Mouse (Mus musculus) limb, embryonic 10.5 days (tissue): ENCODE results near the gene Rpl36a. TPM values are rescaled to one million over a fixed set of nuclear protein-coding genes. Genes with fewer than 3 reads are reported as not detected.
"Not testable (repeated sequence)": the region's sequence is repeated elsewhere in the genome, so short reads cannot be mapped to it uniquely, and the experiment has no call there.

Experiments
- DNase-seq: peaks from one replicate; pipeline ENCODE4 v3.0.0-alpha.2; 2017; ENCODE audit warnings: low spot score
- H3K27ac ChIP-seq: fragments of 300-500 bp; sonication (generic); 2 replicates; pipeline ENCODE4 v1.5.1; 2016; ENCODE audit warnings: mild to moderate bottlenecking
- H3K27me3 ChIP-seq: fragments of 300-500 bp; sonication (generic); 2 replicates; pipeline ENCODE4 v1.6.1; 2016; ENCODE audit warnings: low read depth, mild to moderate bottlenecking; ENCODE audit not compliant: poor library complexity, severe bottlenecking
- H3K36me3 ChIP-seq: fragments of 300-500 bp; sonication (generic); 2 replicates; pipeline ENCODE4 v1.6.1; 2016; ENCODE audit warnings: mild to moderate bottlenecking, moderate library complexity
- H3K4me1 ChIP-seq: fragments of 300-500 bp; sonication (generic); 2 replicates; pipeline ENCODE4 v1.6.1; 2016
- H3K4me3 ChIP-seq: fragments of 300-500 bp; sonication (generic); 2 replicates; pipeline ENCODE4 v1.5.1; 2016; ENCODE audit warnings: mild to moderate bottlenecking, moderate library complexity
- H3K9me3 ChIP-seq: fragments of 300-500 bp; sonication (generic); replicated peaks from 2 replicates; pipeline ENCODE4 v1.6.1; 2016; ENCODE audit warnings: mild to moderate bottlenecking
- WGBS: fragments of 180-500 bp; shearing (Covaris S2); methylation state at CpG from one replicate; pipeline ENCODE4 v1.1.7; 2016; 5-methylcytosine and 5-hydroxymethylcytosine counted together
- polyA plus RNA-seq: library from polyadenylated mRNA; unstranded; fragments of >200 nt; fragmentation: Nextera tagmentation; extraction: Ambion mirVana; gene quantifications from 2 replicates; pipeline ENCODE4 v1.2.1, GENCODE M21; 2016

The Rpl36a gene
- polyA plus RNA-seq, result 332 and 430 TPM in 2 replicates

DNA sequence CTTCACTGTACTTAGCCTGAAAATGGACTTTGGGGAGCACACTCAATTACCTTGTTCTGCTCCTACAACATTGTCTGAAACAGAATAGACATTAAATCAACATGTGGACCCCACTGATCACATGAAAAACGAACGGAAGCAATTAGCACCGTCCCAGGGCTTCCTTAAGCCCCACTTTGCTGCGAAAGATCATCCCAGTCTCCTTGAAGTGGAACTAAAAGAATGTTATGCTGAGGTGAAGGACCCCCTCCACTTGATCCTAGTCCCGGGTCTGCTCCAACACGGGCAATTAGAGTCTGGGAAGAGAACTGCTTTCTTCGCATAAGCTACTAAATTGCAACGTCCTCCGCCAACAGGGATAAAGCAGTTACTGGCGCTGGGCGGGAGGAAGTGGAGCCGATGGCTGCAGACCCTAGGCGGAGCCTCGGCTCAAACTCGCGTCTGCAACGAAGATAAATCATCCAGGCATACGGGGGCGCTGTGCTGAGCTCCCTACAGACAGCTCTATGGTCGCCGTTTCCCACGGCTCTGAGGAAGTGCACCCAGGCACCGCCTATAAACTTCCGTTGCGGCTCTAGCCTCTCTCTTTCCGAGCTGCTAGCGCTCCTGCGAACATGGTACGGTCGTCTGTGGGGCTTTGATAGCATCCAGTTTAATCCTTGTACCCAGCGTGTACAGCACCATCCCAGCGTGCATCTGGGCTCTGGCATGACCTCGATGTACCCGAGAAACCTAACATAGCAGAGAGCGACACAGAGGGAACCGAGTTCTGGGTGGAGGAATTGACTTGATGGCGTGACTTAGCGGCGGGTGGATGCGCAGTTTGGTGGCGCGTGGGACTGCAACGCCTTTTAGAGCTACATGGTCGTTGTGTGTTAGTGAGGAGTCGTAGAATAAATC lies at the start of gene Rpl36a:
Gene Rpl36a, plus strand, starts transcription at position 552 of the 900 bp plus-strand sequence.
- H3K4me1 ChIP-seq, result no peaks in the 10 kb centered on the region
- WGBS, result 15% methylated on average over 45 of the region's 45 CpGs
- peaks cover 21% of the 10 kb centered on the region for H3K36me3 ChIP-seq
- H3K27me3 ChIP-seq, result peaks cover 74% of the 10 kb centered on the region
- H3K4me3 ChIP-seq, result peak within 1 kb of the TSS; percentile 58
- H3K9me3 ChIP-seq, result no peaks in the 10 kb centered on the region
- DNase-seq, result peak; percentile 87
- peak within 1 kb of the TSS; percentile 87 for H3K27ac ChIP-seq

DNA sequence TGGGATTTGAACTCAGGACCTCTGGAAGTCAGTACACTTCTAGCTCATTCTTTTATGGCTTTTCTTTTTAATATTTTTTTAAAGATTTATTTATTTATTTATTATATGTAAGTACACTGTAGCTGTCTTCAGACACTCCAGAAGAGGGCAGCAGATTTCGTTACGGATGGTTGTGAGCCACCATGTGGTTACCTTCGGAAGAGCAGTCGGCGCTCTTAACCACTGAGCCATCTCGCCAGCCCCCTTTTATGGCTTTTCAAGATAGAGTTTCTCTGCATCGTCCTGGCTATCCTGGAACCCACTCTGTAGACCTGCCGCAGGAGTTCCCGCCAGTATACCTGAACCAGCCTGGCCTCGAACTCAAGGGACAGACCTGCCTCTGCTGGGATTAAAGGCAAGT lies 45.7 kb upstream of the Rpl36a start:
- WGBS, result 81% methylated on average over 10 of the region's 10 CpGs
- H3K27me3 ChIP-seq, result peaks cover 17% of the 10 kb centered on the region
- H3K9me3 ChIP-seq, H3K27ac ChIP-seq, H3K4me1 ChIP-seq, DNase-seq: not testable (repeated sequence)
- peaks cover 23% of the 10 kb centered on the region for H3K36me3 ChIP-seq
- peak overlapping the region; percentile 63; the same call in 1 of the 2 replicates for H3K4me3 ChIP-seq

DNA sequence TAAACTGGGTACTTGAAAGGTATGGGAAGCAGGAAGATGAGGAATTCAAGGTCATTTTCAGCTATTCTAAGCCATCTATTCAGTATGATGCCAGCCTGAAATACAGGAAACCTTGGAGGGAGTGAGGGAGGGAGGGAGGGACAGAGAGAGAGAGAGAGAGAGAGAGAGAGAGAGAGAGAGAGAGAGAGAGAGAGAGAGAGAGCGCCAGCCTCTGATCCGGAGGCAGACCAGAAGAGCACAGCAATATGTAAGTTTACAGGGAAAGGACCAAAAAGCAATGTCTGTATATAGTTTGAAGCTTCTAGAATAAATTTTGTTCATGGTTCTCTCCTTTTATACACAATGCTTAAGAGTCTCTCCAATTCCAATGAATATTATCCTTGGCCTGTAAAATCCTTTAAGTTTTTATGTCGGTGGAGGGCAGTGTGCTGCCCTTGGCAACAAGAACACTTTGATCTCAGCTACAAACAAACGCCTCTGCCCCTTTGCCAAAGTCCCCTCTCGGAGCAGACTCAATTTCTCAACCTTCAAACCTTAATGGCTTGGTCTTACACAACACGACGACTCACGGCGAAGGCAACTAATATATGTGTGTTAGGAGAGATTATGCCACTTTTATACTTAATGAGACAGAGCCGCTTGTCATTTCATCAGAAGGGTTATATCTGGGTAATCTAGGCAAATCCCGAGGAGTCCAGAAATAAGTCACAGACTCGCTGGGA lies 44.9 kb upstream of the Rpl36a start:
- peak; percentile 31 for DNase-seq
- 27% methylated on average over 12 of the region's 12 CpGs for WGBS
- H3K4me1 ChIP-seq, result no peaks in the 10 kb centered on the region
- H3K27me3 ChIP-seq, result peaks cover 23% of the 10 kb centered on the region
- peaks cover 18% of the 10 kb centered on the region for H3K36me3 ChIP-seq
- H3K27ac ChIP-seq, result peak overlapping the region; percentile 91
- H3K4me3 ChIP-seq, result peak overlapping the region; percentile 63
- no peaks in the 10 kb centered on the region for H3K9me3 ChIP-seq

DNA sequence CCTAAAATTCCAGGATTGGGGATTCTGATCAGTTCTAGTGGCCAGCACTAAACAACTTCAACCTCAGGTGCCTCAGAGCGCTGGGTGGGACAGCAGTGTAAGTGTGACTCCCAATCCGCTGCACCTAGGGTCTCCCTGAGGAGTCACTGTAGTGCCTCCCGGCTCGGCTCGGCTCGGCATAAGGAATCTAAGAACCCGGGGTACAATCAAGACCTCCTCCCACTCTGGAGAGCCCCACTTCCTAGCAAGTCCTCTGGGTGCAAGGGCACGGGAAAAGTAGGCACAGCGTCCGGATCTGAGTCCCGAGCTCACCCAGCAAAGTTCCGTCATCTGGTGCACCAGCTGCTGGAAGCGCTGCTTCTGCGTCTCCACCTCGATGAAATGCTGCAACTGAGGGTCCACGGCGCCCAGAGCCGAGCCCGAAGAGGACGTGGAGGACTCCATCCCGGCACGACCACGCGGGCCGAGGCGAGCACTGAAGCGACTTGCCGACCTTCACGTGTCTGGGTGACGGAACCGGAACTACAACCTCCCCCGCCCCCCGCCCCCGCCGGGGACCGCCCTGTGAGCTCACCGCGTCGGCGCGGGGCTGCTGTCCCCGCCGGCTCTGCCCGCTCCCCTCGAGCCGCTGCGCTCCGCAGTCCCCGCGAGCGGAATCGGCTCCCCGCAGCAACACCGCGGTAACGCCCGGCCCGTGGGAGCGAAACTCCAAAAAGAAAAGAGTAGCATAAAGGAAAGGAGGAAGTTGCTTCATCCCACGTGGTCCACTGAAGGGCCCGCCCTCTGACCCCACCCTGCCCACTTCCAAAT lies 44.1 kb upstream of the Rpl36a start, which contains the start of gene Timm8a1:
Gene Timm8a1, minus strand, starts transcription at position 721 of the 810 bp plus-strand sequence.
- no peaks in the 10 kb centered on the region for H3K9me3 ChIP-seq
- 14% methylated on average over 55 of the region's 61 CpGs for WGBS
- H3K4me3 ChIP-seq, result peak within 1 kb of the TSS; percentile 63
- peak within 1 kb of the TSS; percentile 91 for H3K27ac ChIP-seq
- no peaks in the 10 kb centered on the region for H3K4me1 ChIP-seq
- H3K36me3 ChIP-seq, result 0 out of 2 replicates have a peak, but pooled peaks cover 11% of the 10 kb centered on the region
- H3K27me3 ChIP-seq, result peaks cover 26% of the 10 kb centered on the region
- DNase-seq, result peak; percentile 76

DNA sequence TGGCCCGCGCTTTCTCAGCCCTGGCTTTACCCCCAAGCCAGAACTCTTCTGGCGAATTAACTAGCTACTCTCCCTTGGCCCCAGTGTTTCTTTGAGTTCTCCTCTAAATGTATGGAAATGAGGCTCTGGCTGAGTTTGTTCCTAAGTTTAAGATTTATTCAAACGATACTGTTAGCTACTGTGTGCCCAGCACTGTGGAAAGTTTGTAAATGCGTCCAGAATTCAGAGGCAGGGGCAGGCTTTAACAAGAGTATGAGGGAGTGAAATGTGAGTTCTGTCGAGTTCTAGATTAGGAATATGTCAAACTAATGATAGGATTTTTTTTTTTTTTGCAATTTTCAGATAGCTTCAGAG lies 43.5 kb upstream of the Rpl36a start:
- Histone ChIP-seq H3K9me3 (no peaks in the 10 kb centered on the region), H3K4me3 (peak overlapping the region; percentile 63), H3K4me1 (no peaks in the 10 kb centered on the region), H3K36me3 (0 out of 2 replicates have a peak, but pooled peaks cover 6% of the 10 kb centered on the region), H3K27me3 (peaks cover 29% of the 10 kb centered on the region), H3K27ac (peak overlapping the region; percentile 91)
- no peak for DNase-seq
- WGBS, result 14% methylated on average over 6 of the region's 6 CpGs

DNA sequence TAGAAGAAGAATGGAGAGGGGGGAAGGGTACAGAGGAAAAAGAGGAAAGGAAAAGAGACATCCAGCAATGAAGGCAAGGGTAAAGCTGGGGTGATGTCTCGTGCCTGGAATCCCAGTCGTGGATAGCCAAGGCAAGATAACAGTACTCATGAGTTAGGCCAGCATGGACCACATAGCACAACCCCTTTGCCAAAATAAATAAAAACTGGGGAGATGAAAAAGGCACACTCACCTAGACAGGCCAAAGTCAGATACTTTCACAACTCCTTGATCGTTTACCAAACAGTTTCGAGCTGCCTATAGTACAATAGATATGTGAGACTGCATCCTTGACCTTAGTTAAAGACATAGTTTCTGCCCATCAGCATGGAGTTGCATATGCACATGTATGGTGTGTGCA lies 38.1 kb upstream of the Rpl36a start:
- WGBS, result 81% methylated on average over 4 of the region's 4 CpGs
- H3K36me3 ChIP-seq, result no peaks in the 10 kb centered on the region
- H3K27ac ChIP-seq, result no peak overlapping the region
- H3K4me3 ChIP-seq, result no peak overlapping the region
- no peaks in the 10 kb centered on the region for H3K4me1 ChIP-seq
- H3K9me3 ChIP-seq, result no peaks in the 10 kb centered on the region
- DNase-seq, result no peak
- peaks cover 20% of the 10 kb centered on the region; the same call in 1 of the 2 replicates for H3K27me3 ChIP-seq

DNA sequence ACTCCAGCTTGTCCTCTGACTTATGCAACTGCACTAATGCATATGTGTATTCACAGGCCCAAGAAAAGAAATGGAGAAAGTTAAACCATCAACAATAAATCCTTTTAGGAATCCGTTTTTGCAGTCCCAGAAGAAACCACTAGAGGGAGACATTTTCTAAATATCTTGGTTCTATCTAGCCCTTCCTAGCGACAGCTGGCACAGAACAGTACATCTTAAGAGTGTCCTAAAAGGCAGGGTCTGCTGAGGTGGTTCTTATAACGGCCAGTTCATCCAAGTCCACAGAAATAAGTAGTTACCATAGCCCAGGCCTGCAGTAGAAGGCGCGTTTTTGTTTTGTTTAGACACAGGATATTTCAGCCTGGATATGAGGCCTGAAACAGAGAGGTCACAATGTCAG lies 34.6 kb upstream of the Rpl36a start:
- WGBS, result 15% methylated on average over 5 of the region's 5 CpGs
- Histone ChIP-seq H3K4me1 (no peaks in the 10 kb centered on the region), H3K27ac (no peak overlapping the region), H3K27me3 (peaks cover 10% of the 10 kb centered on the region; the same call in 1 of the 2 replicates), H3K9me3 (no peaks in the 10 kb centered on the region), H3K36me3 (no peaks in the 10 kb centered on the region), H3K4me3 (no peak overlapping the region)
- no peak for DNase-seq

DNA sequence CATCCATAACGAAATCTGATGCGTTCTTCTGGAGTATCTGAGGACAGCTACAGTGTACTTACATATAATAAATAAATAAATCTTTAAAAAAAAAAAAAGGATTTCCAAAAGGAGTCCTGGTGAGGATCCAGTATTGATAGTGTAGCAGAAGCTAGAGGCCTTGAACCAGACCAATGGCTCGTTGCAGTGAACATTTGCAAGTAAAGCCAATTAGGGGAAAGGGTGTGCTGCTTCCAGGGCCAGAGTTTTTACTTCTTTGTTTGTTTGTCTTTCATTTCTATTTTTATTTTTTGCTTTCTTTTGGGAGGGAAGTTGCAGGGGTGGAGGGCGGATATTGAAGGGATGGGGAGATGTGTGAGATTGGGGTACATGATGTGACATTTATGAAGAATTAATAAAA lies 32.1 kb upstream of the Rpl36a start:
- Histone ChIP-seq H3K4me3 (no peak overlapping the region), H3K27ac (no peak overlapping the region), H3K27me3 (0 out of 2 replicates have a peak, but pooled peaks cover 9% of the 10 kb centered on the region), H3K36me3 (no peaks in the 10 kb centered on the region), H3K9me3 (no peaks in the 10 kb centered on the region), H3K4me1 (no peaks in the 10 kb centered on the region)
- no peak for DNase-seq
- 87% methylated on average over 4 of the region's 4 CpGs for WGBS

DNA sequence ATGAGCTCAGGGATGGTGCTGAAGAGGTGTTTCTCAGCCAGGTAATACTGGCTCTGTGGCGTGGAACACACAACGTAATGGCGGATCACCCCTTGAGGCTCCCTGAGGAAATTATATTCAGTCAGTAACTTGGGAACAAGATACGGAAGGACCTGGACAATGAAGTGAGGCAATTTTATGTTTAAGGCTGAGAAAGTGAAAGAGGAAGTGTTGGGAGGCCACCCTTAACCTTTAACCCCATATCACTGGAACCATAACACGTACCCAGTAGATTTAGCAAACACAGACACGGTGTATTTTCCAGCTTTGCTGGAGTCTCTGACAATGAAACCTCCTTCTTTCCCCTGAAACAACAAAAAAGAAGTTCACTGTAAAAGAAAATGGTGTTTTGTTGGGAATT lies 31.0 kb upstream of the Rpl36a start:
- H3K9me3 ChIP-seq, result no peaks in the 10 kb centered on the region
- H3K4me3 ChIP-seq, result no peak overlapping the region
- H3K27me3 ChIP-seq, result 0 out of 2 replicates have a peak, but pooled peaks cover 12% of the 10 kb centered on the region
- 74% methylated on average over 6 of the region's 6 CpGs for WGBS
- no peak for DNase-seq
- no peaks in the 10 kb centered on the region for H3K36me3 ChIP-seq
- H3K4me1 ChIP-seq, result no peaks in the 10 kb centered on the region
- H3K27ac ChIP-seq, result no peak overlapping the region

DNA sequence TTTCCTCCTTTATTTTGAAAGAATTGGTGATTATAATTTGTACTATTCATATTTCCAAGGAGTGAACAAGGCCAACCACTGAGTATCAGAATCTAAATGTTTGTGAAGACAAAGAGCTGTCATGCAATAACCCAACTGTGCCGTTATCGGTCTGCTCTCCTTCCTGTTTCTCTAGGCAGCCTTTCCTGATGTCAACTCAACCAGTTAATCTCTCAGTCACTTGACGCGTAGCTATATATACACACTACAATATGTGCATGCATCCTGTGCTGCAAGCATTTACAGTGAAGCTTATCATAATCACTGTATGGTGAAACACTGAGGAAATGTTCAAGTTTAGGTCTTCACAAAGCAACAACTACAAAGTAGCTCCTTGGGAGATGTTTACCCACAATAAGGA lies 21.1 kb upstream of the Rpl36a start:
- no peak for DNase-seq
- no peaks in the 10 kb centered on the region for H3K9me3 ChIP-seq
- H3K27me3 ChIP-seq, result peaks cover 58% of the 10 kb centered on the region
- no peak overlapping the region for H3K4me3 ChIP-seq
- no peaks in the 10 kb centered on the region for H3K4me1 ChIP-seq
- H3K36me3 ChIP-seq, result no peaks in the 10 kb centered on the region
- 92% methylated on average over 4 of the region's 4 CpGs for WGBS
- H3K27ac ChIP-seq, result no peak overlapping the region

DNA sequence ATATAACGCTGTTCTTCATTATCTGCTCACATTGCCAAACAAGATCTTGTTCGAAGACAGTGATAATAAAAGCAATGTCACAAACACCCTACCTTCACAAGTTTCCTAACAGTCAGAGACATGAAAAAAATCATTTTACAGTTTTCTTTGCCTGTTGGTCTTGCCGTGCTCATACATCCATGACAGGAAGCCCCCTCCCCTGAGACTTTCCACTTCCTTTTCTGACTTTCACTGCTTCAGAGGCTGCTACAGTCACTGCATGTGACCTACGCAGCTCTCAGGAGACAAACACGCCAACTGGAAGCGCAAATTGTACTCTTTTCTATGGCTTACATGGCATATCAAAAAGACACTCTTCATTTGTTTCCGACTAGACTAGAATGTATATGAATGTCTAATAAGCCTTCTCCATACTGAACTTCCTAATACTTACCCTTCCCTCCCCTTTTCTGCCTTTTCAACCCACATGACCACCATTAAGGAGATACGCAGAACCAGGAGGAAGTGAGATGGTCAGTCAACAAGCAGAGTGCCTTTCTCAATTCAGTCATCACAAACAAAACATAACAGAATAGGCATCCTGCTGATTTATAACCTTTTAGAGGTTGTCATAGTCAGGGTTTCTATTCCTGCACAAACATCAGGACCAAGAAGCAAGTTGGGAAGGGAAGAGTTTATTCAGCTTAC lies 18.8 kb upstream of the Rpl36a start:
- H3K36me3 ChIP-seq, result no peaks in the 10 kb centered on the region
- WGBS, result 89% methylated on average over 8 of the region's 8 CpGs
- no peak for DNase-seq
- H3K9me3 ChIP-seq, result no peaks in the 10 kb centered on the region
- H3K27ac ChIP-seq, result no peak overlapping the region
- H3K4me1 ChIP-seq, result no peaks in the 10 kb centered on the region
- no peak overlapping the region for H3K4me3 ChIP-seq
- peaks cover 54% of the 10 kb centered on the region for H3K27me3 ChIP-seq

DNA sequence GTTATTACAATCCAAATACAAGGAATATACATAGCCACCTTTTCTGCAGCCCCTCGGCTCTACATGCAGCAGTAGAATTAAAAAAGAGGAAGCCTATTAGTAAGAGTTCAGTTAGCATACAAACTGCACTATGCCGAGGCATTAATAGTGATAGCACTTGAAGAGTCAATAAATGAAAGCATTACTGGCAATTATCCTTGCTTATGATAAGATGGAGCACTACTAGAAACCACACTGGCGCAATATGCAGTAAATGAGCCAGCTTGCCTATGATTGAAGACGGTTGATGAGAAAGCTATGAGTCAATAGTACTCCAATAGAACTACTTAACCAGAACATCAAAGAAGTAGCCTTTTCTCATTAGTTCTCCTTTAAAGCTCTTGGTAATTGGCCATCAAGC lies 7.6 kb upstream of the Rpl36a start:
- H3K9me3 ChIP-seq, result no peaks in the 10 kb centered on the region
- DNase-seq, result no peak
- no peaks in the 10 kb centered on the region for H3K4me1 ChIP-seq
- 86% methylated on average over 4 of the region's 4 CpGs for WGBS
- H3K27me3 ChIP-seq, result peaks cover 28% of the 10 kb centered on the region
- no peak overlapping the region for H3K27ac ChIP-seq
- H3K4me3 ChIP-seq, result no peak overlapping the region
- H3K36me3 ChIP-seq, result no peaks in the 10 kb centered on the region
